Mouse (Mus musculus): ENCODE measurements around the gene Aldh1b1. TPM values are rescaled to one million over a fixed set of nuclear protein-coding genes. Genes with fewer than 3 reads are reported as not detected.

Gene Aldh1b1
- 428 and 484 TPM in 2 replicates for polyA plus RNA-seq (2015; fragmentation: Nextera tagmentation; extraction: Ambion mirVana)

- Histone ChIP-seq H3K27me3 (replicated peaks) (no peaks in the 10 kb centered on the region), H3K4me2 (replicated peaks) (peak within 1 kb of the TSS; percentile 74), H3K4me3 (replicated peaks) (peak within 1 kb of the TSS; percentile 60), H3K36me3 (peaks cover 17% of the 10 kb centered on the region), H3K9me3 (no peaks in the 10 kb centered on the region), H3K27ac (peak within 1 kb of the TSS; percentile 86), H3K9ac (peak within 1 kb of the TSS; percentile 73), H3K4me1 (replicated peaks) (peaks cover 13% of the 10 kb centered on the region)
- WGBS = under 1% methylated on average over 26 of the region's 26 CpGs
- peak; percentile 75 for ATAC-seq
Observed at GRCm38 (mm10) chr4:45798964-45799363, at the start of gene Aldh1b1. Gene Aldh1b1 (plus strand): TSS chr4:45799022.

GRCm38 (mm10) chr4:45749449-45749848, 49.4 kb upstream of the Aldh1b1 start:
- WGBS = 73% methylated on average over 10 of the region's 10 CpGs
- H3K36me3 ChIP-seq = no peaks in the 10 kb centered on the region
- H3K27ac ChIP-seq = no peak overlapping the region
- H3K4me2 ChIP-seq (replicated peaks) = no peak overlapping the region
- no peak for ATAC-seq
- H3K9ac ChIP-seq = no peak overlapping the region
- no peak overlapping the region for H3K4me3 ChIP-seq (replicated peaks)
- no peaks in the 10 kb centered on the region for H3K27me3 ChIP-seq (replicated peaks)
- H3K4me1 ChIP-seq (replicated peaks) = peaks cover 16% of the 10 kb centered on the region; the same call in 1 of the 2 replicates
- no peaks in the 10 kb centered on the region for H3K9me3 ChIP-seq

DNA sequence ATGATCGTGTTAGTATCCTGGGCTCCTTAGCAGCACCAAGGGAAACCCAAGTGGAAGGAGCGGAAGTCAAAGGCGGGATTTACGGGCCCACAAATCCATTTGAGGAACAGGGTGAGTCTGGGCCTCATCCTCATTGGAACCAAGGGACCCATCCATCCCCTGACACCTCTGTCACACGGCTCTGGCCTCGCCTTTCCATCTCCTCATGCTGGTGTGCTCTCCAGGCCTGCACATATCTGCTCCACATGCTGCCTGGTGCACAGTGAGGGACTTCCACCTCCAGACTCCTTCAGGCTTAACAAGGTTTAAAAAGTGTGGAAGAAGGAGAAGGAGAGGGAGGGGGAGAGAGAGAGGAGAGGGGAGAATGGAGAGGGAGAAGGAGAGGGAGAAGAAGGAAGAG, 48.3 kb upstream of the Aldh1b1 start:
- H3K36me3 ChIP-seq = no peaks in the 10 kb centered on the region
- no peaks in the 10 kb centered on the region for H3K9me3 ChIP-seq
- no peak overlapping the region for H3K4me2 ChIP-seq (replicated peaks)
- H3K27ac ChIP-seq = no peak overlapping the region
- no peak overlapping the region for H3K4me3 ChIP-seq (replicated peaks)
- H3K4me1 ChIP-seq (replicated peaks) = peaks cover 16% of the 10 kb centered on the region
- no peak for ATAC-seq
- H3K27me3 ChIP-seq (replicated peaks) = no peaks in the 10 kb centered on the region
- WGBS = 89% methylated on average over 6 of the region's 6 CpGs
- H3K9ac ChIP-seq = no peak overlapping the region

DNA sequence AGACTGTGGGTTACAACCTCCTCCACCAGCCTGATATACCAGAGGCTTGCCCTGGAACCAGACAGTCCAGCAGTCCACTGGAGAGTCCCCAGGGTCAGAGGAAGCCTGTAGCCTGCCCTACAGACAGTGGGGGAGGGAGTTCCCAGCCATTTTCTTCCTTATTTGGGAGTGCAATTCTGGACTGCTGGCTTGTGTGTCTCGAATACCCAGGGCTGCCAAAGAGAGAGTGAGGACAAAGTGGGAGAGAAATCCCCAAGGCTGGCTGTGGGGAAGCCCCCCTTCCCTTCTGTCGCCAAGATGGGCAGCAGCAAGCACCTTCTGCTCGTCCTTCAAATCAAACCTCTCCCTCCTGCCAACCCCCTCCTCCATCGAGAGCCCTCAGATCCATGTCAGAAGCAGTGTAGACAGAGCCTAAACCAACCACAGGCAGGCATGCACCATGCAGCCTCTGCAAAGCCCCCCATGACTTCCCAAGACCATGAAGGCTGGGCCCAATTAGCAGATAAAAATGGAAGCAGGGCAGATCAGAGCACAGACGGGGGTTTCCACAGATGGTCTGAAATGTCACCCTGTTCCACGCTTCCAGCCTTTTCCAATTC, 45.5 kb upstream of the Aldh1b1 start:
- no peak for ATAC-seq
- Histone ChIP-seq H3K27ac (0 out of 2 replicates have a peak overlapping the region, but pooled peaks have one; percentile 6), H3K9ac (no peak overlapping the region)

GRCm38 (mm10) chr4:45754171-45754570, 44.7 kb upstream of the Aldh1b1 start:
- Histone ChIP-seq H3K36me3 (no peaks in the 10 kb centered on the region), H3K4me3 (replicated peaks) (no peak overlapping the region), H3K4me1 (replicated peaks) (peaks cover 24% of the 10 kb centered on the region), H3K27ac (no peak overlapping the region), H3K27me3 (replicated peaks) (no peaks in the 10 kb centered on the region), H3K9ac (no peak overlapping the region), H3K9me3 (no peaks in the 10 kb centered on the region), H3K4me2 (replicated peaks) (no peak overlapping the region)
- WGBS = 62% methylated on average over 4 of the region's 4 CpGs
- no peak for ATAC-seq

More for the DNA sequence above, 45.5 kb upstream of the Aldh1b1 start:
- H3K36me3 ChIP-seq = no peaks in the 10 kb centered on the region
- H3K4me1 ChIP-seq (replicated peaks) = peaks cover 23% of the 10 kb centered on the region
- WGBS = 40% methylated on average over 6 of the region's 6 CpGs
- no peaks in the 10 kb centered on the region for H3K9me3 ChIP-seq
- H3K4me2 ChIP-seq (replicated peaks) = no peak overlapping the region
- H3K27me3 ChIP-seq (replicated peaks) = no peaks in the 10 kb centered on the region
- no peak overlapping the region for H3K4me3 ChIP-seq (replicated peaks)

DNA sequence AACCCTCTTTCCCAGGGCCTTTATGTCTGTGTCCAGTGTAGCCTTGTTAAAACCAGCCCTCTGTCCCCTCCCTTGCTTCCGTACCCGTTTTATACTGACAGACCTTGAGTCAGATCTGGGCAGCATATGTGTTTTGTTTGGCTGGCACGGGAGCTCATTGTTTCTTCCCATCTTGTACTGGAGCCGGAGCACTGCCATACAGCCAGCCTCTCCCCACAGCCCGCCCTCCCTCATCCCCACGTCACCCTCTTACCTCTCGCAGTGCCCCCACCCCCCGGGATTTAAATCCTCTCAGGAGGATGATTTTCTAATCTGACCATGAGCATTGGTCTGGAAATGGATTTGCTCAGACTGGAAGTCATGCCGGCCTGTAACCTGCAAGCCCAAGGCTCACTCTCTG, 43.7 kb upstream of the Aldh1b1 start:
- Histone ChIP-seq H3K36me3 (no peaks in the 10 kb centered on the region), H3K9me3 (no peaks in the 10 kb centered on the region), H3K4me1 (replicated peaks) (peaks cover 26% of the 10 kb centered on the region), H3K4me3 (replicated peaks) (no peak overlapping the region), H3K4me2 (replicated peaks) (no peak overlapping the region), H3K27ac (no peak overlapping the region), H3K9ac (no peak overlapping the region), H3K27me3 (replicated peaks) (no peaks in the 10 kb centered on the region)
- no peak for ATAC-seq
- WGBS = 80% methylated on average over 9 of the region's 9 CpGs

DNA sequence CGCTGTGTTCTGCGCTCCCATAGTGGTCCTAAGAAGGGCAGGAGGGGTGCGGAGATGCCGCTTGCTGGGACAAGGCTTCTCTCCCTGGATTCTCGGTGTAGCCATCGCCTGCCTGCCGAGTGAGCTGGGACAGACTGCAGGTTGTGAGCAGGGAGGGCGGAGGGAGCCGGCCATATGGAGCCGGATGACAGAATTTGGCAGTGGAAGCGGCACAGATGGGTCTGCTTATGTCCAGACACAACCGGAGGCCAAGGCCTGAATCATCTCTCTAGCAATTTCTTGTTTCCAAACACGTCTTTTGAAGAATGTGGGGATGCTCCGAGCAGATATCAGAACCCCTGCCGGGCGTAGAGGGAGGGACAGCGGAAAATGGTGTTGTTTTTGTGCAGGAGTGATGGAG, 42.9 kb upstream of the Aldh1b1 start:
- Histone ChIP-seq H3K4me2 (replicated peaks) (no peak overlapping the region), H3K36me3 (no peaks in the 10 kb centered on the region), H3K27me3 (replicated peaks) (no peaks in the 10 kb centered on the region), H3K9me3 (no peaks in the 10 kb centered on the region), H3K4me1 (replicated peaks) (peaks cover 26% of the 10 kb centered on the region), H3K27ac (peak overlapping the region; percentile 65), H3K4me3 (replicated peaks) (no peak overlapping the region), H3K9ac (no peak overlapping the region)
- 47% methylated on average over 17 of the region's 17 CpGs for WGBS
- ATAC-seq = peak; percentile 71

GRCm38 (mm10) chr4:45757941-45758340, 40.9 kb upstream of the Aldh1b1 start:
- H3K4me3 ChIP-seq (replicated peaks) = no peak overlapping the region
- no peak overlapping the region for H3K4me2 ChIP-seq (replicated peaks)
- H3K27ac ChIP-seq = no peak overlapping the region
- H3K9me3 ChIP-seq = no peaks in the 10 kb centered on the region
- 43% methylated on average over 5 of the region's 5 CpGs for WGBS
- no peaks in the 10 kb centered on the region for H3K36me3 ChIP-seq
- H3K27me3 ChIP-seq (replicated peaks) = no peaks in the 10 kb centered on the region
- no peak; the same call in 1 of the 2 replicates for ATAC-seq
- no peak overlapping the region for H3K9ac ChIP-seq
- H3K4me1 ChIP-seq (replicated peaks) = peaks cover 27% of the 10 kb centered on the region

- ATAC-seq = no peak
- Histone ChIP-seq H3K9me3 (no peaks in the 10 kb centered on the region), H3K27me3 (replicated peaks) (no peaks in the 10 kb centered on the region), H3K4me1 (replicated peaks) (peaks cover 34% of the 10 kb centered on the region), H3K27ac (no peak overlapping the region), H3K36me3 (no peaks in the 10 kb centered on the region), H3K4me3 (replicated peaks) (no peak overlapping the region), H3K9ac (no peak overlapping the region), H3K4me2 (replicated peaks) (no peak overlapping the region)
- WGBS = 69% methylated on average over 8 of the region's 8 CpGs
Observed at GRCm38 (mm10) chr4:45759411-45759810, 39.4 kb upstream of the Aldh1b1 start.

DNA sequence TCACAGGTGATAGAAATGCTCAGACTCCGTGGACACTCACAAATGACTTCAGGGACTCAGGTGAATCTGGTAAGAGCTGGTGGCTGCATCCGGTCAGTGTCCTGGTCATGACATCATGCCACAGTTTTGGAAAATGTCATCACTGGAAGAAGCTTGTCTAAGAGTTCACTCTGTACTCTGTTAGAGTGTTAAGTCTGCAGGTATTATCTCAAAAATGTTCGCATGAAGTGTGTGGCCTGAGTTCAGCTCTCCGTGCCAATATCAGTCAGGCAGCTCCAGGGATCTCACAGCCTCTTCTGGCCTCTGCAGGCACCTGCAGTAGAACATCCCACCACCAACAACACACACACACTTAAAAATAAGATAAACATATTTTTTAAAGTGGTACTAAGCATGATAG, 36.2 kb upstream of the Aldh1b1 start:
- no peaks in the 10 kb centered on the region for H3K36me3 ChIP-seq
- H3K4me1 ChIP-seq (replicated peaks) = peaks cover 44% of the 10 kb centered on the region

GRCm38 (mm10) chr4:45763288-45764140, 35.3 kb upstream of the Aldh1b1 start:
- ATAC-seq = no peak
- no peaks in the 10 kb centered on the region for H3K27me3 ChIP-seq (replicated peaks)
- peak overlapping the region; percentile 50 for H3K4me2 ChIP-seq (replicated peaks)
- peak overlapping the region; percentile 38 for H3K27ac ChIP-seq
- 0 out of 2 replicates have a peak overlapping the region, but pooled peaks have one; percentile 6 for H3K4me3 ChIP-seq (replicated peaks)
- no peaks in the 10 kb centered on the region for H3K36me3 ChIP-seq
- H3K9ac ChIP-seq = 0 out of 2 replicates have a peak overlapping the region, but pooled peaks have one; percentile 18
- H3K9me3 ChIP-seq = no peaks in the 10 kb centered on the region
- 18% methylated on average over 18 of the region's 18 CpGs for WGBS
- peaks cover 47% of the 10 kb centered on the region for H3K4me1 ChIP-seq (replicated peaks)

More for the DNA sequence above, 36.2 kb upstream of the Aldh1b1 start:
- ATAC-seq = no peak
- WGBS = 88% methylated on average over 4 of the region's 4 CpGs
- no peak overlapping the region for H3K4me3 ChIP-seq (replicated peaks)
- H3K9ac ChIP-seq = no peak overlapping the region
- H3K9me3 ChIP-seq = no peaks in the 10 kb centered on the region
- no peak overlapping the region for H3K4me2 ChIP-seq (replicated peaks)
- H3K27ac ChIP-seq = no peak overlapping the region
- H3K27me3 ChIP-seq (replicated peaks) = no peaks in the 10 kb centered on the region

- WGBS = 29% methylated on average over 10 of the region's 10 CpGs
- Histone ChIP-seq H3K4me1 (replicated peaks) (peaks cover 53% of the 10 kb centered on the region), H3K27me3 (replicated peaks) (no peaks in the 10 kb centered on the region), H3K36me3 (no peaks in the 10 kb centered on the region), H3K27ac (no peak overlapping the region), H3K9ac (no peak overlapping the region), H3K9me3 (no peaks in the 10 kb centered on the region), H3K4me3 (replicated peaks) (0 out of 2 replicates have a peak overlapping the region, but pooled peaks have one; percentile 6), H3K4me2 (replicated peaks) (peak overlapping the region; percentile 50)
- no peak for ATAC-seq
Observed at GRCm38 (mm10) chr4:45764141-45764494, 34.7 kb upstream of the Aldh1b1 start.
